Mouse (Mus musculus): Measurements from ENCODE around the gene Hhex.

GRCm38 (mm10) chr19:37482556-37483187 is 48.1 kb downstream of the Hhex start:
- TF ChIP-seq CTCF (IDR thresholded peaks at IDR 0.05; ENCODE audit: low read depth, low read length) (no peak), POLR2A (IDR thresholded peaks at IDR 0.05; ENCODE audit: borderline replicate concordance, low read depth, low read length) (no peak)

Measured in bone marrow macrophage, adult 2 months (primary cell).